Mouse (Mus musculus): Measurements from ENCODE around the gene Mvb12b. TPM values are rescaled to one million over a fixed set of nuclear protein-coding genes. Genes with fewer than 3 reads are reported as not detected.

Mvb12b gene
- polyA plus RNA-seq, 1 experiment from 2014 or later = 24.0 TPM

DNA sequence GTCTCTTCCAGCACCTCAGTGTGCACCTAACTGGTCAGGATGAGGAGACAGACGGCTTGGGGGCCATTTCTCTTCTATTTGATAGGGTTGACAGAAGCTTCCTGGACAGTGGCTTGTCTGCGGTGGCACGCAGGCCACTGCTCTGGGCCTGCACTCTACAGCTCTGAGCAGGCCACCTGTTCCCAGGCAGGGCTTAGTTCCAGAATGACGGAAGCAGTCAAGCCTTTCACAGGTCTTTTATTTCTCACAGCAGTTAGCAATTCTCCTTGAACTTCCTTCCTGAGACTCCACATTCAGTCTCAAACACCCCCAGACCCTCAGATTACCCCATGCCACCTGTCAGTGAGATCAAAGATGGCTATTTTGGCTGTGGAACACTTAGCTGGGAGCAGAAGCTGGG is 109.3 kb downstream of the Mvb12b start:
- TF ChIP-seq CTCF (IDR thresholded peaks at IDR 0.05; ENCODE audit: low read depth) = no peak
- no peak overlapping the region for H3K27ac ChIP-seq
- no peaks in the 10 kb centered on the region for H3K27me3 ChIP-seq (ENCODE audit: insufficient read depth, low read length)
- no peak for DNase-seq (ENCODE audit: low spot score)
- no peak overlapping the region for H3K4me2 ChIP-seq (ENCODE audit: low read length)
- no peak for ATAC-seq (replicated peaks; ENCODE audit: low FRiP score, low read depth)
- no peak overlapping the region for H3K9ac ChIP-seq (ENCODE audit: low read depth, low read length)
- H3K9me3 ChIP-seq (replicated peaks; ENCODE audit: low read length) = peaks cover 13% of the 10 kb centered on the region
- 93% methylated on average over 4 of the region's 4 CpGs for WGBS
- H3K36me3 ChIP-seq (ENCODE audit: insufficient read depth, low read length) = peaks cover 17% of the 10 kb centered on the region
- no peak overlapping the region for H3K4me3 ChIP-seq (replicated peaks; ENCODE audit: low read depth, low read length)
- H3K4me1 ChIP-seq (replicated peaks; ENCODE audit: insufficient read depth, low read length) = peaks cover 8% of the 10 kb centered on the region; the same call in 1 of the 2 replicates

GRCm38 (mm10) chr2:33777051-33777450 is 110.7 kb downstream of the Mvb12b start:
- Histone ChIP-seq H3K4me1 (replicated peaks; ENCODE audit: insufficient read depth, low read length) (peaks cover 8% of the 10 kb centered on the region; the same call in 1 of the 2 replicates), H3K27me3 (ENCODE audit: insufficient read depth, low read length) (no peaks in the 10 kb centered on the region), H3K27ac (no peak overlapping the region), H3K4me3 (replicated peaks; ENCODE audit: low read depth, low read length) (no peak overlapping the region), H3K4me2 (ENCODE audit: low read length) (no peak overlapping the region), H3K36me3 (ENCODE audit: insufficient read depth, low read length) (peaks cover 17% of the 10 kb centered on the region), H3K9ac (ENCODE audit: low read depth, low read length) (no peak overlapping the region), H3K9me3 (replicated peaks; ENCODE audit: low read length) (peaks cover 13% of the 10 kb centered on the region)
- DNase-seq (ENCODE audit: low spot score) = no peak
- WGBS = 98% methylated on average over 11 of the region's 11 CpGs
- no peak for TF ChIP-seq CTCF (IDR thresholded peaks at IDR 0.05; ENCODE audit: low read depth)
- no peak for ATAC-seq (replicated peaks; ENCODE audit: low FRiP score, low read depth)

GRCm38 (mm10) chr2:33774884-33775283 is 112.9 kb downstream of the Mvb12b start:
- Histone ChIP-seq H3K9ac (ENCODE audit: low read depth, low read length) (no peak overlapping the region), H3K4me1 (replicated peaks; ENCODE audit: insufficient read depth, low read length) (peaks cover 5% of the 10 kb centered on the region; the same call in 1 of the 2 replicates), H3K9me3 (replicated peaks; ENCODE audit: low read length) (peaks cover 13% of the 10 kb centered on the region), H3K4me2 (ENCODE audit: low read length) (no peak overlapping the region), H3K36me3 (ENCODE audit: insufficient read depth, low read length) (peaks cover 17% of the 10 kb centered on the region), H3K27me3 (ENCODE audit: insufficient read depth, low read length) (no peaks in the 10 kb centered on the region), H3K27ac (no peak overlapping the region), H3K4me3 (replicated peaks; ENCODE audit: low read depth, low read length) (no peak overlapping the region)
- no peak for ATAC-seq (replicated peaks; ENCODE audit: low FRiP score, low read depth)
- DNase-seq (ENCODE audit: low spot score) = no peak
- 85% methylated on average over 2 of the region's 2 CpGs for whole genome bisulfite sequencing
- no peak for TF ChIP-seq CTCF (IDR thresholded peaks at IDR 0.05; ENCODE audit: low read depth)

DNA sequence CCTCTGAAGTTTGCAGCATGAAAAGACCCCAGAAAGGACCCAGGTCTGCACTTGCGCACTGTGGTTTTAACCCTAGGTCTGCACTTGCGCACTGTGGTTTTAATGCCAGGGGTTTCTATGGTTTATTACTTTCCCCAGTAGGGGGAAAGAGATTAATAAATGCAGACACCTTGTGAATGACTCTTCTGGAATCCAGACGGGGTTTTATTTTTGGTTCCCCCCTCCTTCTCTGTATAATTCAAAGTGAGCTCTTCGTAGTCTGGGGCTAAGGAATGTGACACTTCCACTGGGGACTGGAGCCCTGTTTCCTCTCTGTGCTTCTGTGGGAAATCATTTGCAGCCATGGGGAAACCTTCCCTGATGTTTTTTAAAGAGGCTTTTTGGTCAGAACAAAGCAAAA is 113.6 kb downstream of the Mvb12b start:
- Histone ChIP-seq H3K9me3 (replicated peaks; ENCODE audit: low read length) (peaks cover 13% of the 10 kb centered on the region), H3K27me3 (ENCODE audit: insufficient read depth, low read length) (no peaks in the 10 kb centered on the region), H3K4me1 (replicated peaks; ENCODE audit: insufficient read depth, low read length) (peaks cover 5% of the 10 kb centered on the region; the same call in 1 of the 2 replicates), H3K4me3 (replicated peaks; ENCODE audit: low read depth, low read length) (no peak overlapping the region), H3K36me3 (ENCODE audit: insufficient read depth, low read length) (peaks cover 16% of the 10 kb centered on the region), H3K9ac (ENCODE audit: low read depth, low read length) (no peak overlapping the region), H3K4me2 (ENCODE audit: low read length) (no peak overlapping the region), H3K27ac (no peak overlapping the region)
- no peak for TF ChIP-seq CTCF (IDR thresholded peaks at IDR 0.05; ENCODE audit: low read depth)
- ATAC-seq (replicated peaks; ENCODE audit: low FRiP score, low read depth) = no peak
- peak; percentile 15 for DNase-seq (ENCODE audit: low spot score)
- WGBS = 62% methylated on average over 4 of the region's 4 CpGs

DNA sequence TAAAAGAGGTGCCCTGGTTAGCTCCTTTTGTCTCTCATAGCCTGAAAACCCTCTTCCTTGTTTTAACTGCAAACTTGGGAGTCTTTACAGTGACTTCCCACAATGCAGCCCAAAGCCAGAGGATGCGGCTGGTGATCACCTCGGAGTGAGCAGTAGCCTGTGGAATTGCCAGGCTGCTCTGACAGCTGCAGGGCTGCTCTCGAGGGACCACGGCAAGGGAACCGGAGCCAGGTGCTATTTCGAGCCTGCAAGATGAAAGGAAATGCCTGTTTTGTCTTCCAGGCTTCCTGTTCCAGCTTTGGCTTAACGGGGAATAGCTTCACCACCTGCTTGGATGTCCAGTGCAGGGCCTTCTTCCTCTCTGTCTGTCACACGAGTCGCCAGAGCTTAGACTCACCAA is 115.3 kb downstream of the Mvb12b start:
- WGBS = 32% methylated on average over 9 of the region's 9 CpGs
- Histone ChIP-seq H3K4me1 (replicated peaks; ENCODE audit: insufficient read depth, low read length) (peaks cover 5% of the 10 kb centered on the region; the same call in 1 of the 2 replicates), H3K9ac (ENCODE audit: low read depth, low read length) (no peak overlapping the region), H3K4me2 (ENCODE audit: low read length) (no peak overlapping the region), H3K36me3 (ENCODE audit: insufficient read depth, low read length) (peaks cover 3% of the 10 kb centered on the region), H3K27me3 (ENCODE audit: insufficient read depth, low read length) (no peaks in the 10 kb centered on the region), H3K9me3 (replicated peaks; ENCODE audit: low read length) (peaks cover under 1% of the 10 kb centered on the region; the same call in 1 of the 2 replicates), H3K4me3 (replicated peaks; ENCODE audit: low read depth, low read length) (no peak overlapping the region), H3K27ac (no peak overlapping the region)
- no peak for DNase-seq (ENCODE audit: low spot score)
- TF ChIP-seq CTCF (IDR thresholded peaks at IDR 0.05; ENCODE audit: low read depth) = no peak
- ATAC-seq (replicated peaks; ENCODE audit: low FRiP score, low read depth) = no peak

GRCm38 (mm10) chr2:33771388-33771787 is 116.4 kb downstream of the Mvb12b start:
- 59% methylated on average over 10 of the region's 10 CpGs for WGBS
- H3K4me1 ChIP-seq (replicated peaks; ENCODE audit: insufficient read depth, low read length) = peaks cover 5% of the 10 kb centered on the region; the same call in 1 of the 2 replicates
- H3K36me3 ChIP-seq (ENCODE audit: insufficient read depth, low read length) = no peaks in the 10 kb centered on the region
- no peak overlapping the region for H3K4me3 ChIP-seq (replicated peaks; ENCODE audit: low read depth, low read length)
- H3K27ac ChIP-seq = no peak overlapping the region
- TF ChIP-seq CTCF (IDR thresholded peaks at IDR 0.05; ENCODE audit: low read depth) = no peak
- no peaks in the 10 kb centered on the region for H3K27me3 ChIP-seq (ENCODE audit: insufficient read depth, low read length)
- H3K9me3 ChIP-seq (replicated peaks; ENCODE audit: low read length) = no peaks in the 10 kb centered on the region
- no peak for DNase-seq (ENCODE audit: low spot score)
- no peak overlapping the region for H3K9ac ChIP-seq (ENCODE audit: low read depth, low read length)
- no peak overlapping the region for H3K4me2 ChIP-seq (ENCODE audit: low read length)
- no peak for ATAC-seq (replicated peaks; ENCODE audit: low FRiP score, low read depth)
